Mouse (Mus musculus): ENCODE results near the gene Zfp184. TPM values are rescaled to one million over a fixed set of nuclear protein-coding genes. Genes with fewer than 3 reads are reported as not detected.

The Zfp184 gene
- total RNA-seq, 1 experiment from 2014 or later: 2.6 TPM

DNA sequence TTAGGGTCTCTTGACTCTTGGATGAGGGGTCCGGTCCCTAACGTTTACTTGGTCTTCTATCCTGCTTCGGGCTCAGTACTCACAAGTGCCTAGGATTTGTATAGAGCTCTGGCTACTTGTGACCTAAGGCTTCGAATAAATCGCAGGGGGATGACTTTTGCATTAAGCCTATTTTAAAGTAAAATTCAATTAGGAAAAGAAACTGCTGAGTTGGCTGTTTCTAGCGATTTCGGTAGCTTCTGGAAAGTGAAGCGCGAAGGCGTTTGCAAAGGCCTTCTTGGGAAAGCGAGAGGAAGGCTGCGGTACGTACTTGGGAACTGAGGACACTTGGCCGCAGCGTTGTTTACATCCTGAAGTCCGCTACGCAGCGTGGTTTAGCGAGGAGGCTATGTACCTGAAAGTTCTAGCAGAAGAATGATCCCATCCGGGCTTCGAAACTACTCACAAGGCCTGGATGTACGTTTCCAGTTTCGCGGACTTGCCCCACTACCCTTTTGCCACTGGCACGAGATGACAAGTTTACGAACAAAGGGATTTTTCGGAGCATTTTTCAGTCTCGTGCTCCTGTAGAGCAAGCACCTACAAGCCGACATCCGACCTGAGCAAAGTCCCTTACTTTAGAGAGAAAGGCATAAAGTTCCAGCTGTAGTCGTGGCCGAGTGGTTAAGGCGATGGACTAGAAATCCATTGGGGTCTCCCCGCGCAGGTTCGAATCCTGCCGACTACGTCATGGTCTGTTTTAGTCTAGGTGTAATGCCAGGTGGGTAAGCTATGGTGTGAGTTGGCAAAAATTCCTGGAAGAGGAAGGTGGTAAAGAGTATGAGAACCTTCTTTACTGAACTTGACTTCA, 26.1 kb upstream of the Zfp184 start:
- ATAC-seq (ENCODE audit: extremely low read depth, insufficient number of reproducible peaks, low FRiP score, poor library complexity, severe bottlenecking): peak; percentile 24; the same call in 1 of the 2 replicates

DNA sequence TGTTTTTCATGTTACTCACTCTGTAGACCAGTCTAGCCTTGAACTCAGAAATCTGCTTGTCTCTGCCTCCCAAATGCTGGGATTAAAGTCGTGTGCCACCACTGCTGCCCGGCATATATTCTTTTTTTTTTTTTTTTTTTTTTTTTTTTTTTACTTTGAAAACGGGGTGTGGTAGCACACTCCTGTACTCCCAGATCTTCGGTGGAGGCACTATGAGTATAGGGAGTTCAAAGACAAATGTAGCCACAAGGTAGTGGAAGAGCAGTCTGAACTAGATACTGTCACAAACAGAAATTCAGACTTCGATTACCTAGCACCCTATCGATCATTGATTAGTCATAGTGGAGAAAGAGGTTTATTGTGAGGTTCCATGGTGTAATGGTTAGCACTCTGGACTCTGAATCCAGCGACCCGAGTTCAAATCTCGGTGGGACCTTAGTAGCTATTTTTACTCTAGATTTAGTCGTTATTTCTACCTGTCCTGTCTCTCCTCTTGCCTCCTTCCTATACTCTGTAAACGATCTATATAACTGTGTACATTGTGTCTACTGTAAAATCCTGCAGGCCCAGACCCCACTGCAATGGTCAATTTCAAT, 25.0 kb upstream of the Zfp184 start:
- no peak for ATAC-seq (ENCODE audit: extremely low read depth, insufficient number of reproducible peaks, low FRiP score, poor library complexity, severe bottlenecking)

DNA sequence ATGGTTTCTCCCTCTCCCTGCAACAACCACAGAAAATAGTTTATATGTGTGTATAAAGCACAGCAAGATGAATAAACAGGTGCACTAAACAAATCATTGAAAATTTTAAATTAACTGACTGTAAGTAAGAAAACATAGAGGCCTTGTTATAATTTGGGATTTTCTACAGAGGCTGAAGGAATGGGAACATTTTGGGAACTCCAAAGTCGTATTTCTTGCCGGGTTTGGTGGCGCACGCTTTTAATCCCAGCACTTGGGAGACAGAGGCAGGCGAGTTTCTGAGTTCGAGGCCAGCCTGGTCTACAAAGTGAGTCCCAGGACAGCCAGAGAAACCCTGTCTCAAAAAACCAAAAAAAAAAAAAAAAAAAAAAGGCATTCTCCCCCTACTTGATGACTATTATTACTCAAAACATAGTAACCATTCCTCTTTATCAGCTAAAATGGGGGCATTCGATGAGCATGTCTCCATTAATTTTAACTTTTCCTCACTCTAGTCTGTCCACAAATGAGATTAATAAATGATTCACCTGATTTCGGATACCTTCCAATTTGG, 24.1 kb upstream of the Zfp184 start:
- ATAC-seq (ENCODE audit: extremely low read depth, insufficient number of reproducible peaks, low FRiP score, poor library complexity, severe bottlenecking): no peak

GRCm38 (mm10) chr13:21923417-21923816, 21.5 kb upstream of the Zfp184 start:
- ATAC-seq (ENCODE audit: extremely low read depth, insufficient number of reproducible peaks, low FRiP score, poor library complexity, severe bottlenecking): no peak

- no peak for ATAC-seq (ENCODE audit: extremely low read depth, insufficient number of reproducible peaks, low FRiP score, poor library complexity, severe bottlenecking)
Observed at GRCm38 (mm10) chr13:21924734-21925335, 20.1 kb upstream of the Zfp184 start.

- ATAC-seq (ENCODE audit: extremely low read depth, insufficient number of reproducible peaks, low FRiP score, poor library complexity, severe bottlenecking): no peak
Observed at GRCm38 (mm10) chr13:21930981-21931380, 13.9 kb upstream of the Zfp184 start.

DNA sequence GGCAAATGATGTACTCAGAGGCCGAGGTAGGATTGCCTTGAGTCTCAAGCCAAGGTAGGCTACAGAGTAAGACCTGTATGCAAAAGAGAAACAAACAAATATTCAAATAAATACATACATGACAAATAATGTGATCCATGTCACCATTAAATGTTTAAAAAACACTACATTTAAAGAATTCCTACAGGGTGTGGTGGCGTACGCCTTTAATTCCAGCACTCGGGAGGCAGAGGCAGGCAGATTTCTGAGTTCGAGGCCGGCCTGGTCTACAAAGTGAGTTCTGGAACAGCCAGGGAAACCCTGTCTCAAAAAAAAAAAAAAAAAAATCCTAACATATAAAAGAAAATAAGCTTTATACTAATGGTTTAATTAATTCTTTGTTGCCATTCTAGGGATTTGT, 13.2 kb upstream of the Zfp184 start:
- no peak for ATAC-seq (ENCODE audit: extremely low read depth, insufficient number of reproducible peaks, low FRiP score, poor library complexity, severe bottlenecking)

DNA sequence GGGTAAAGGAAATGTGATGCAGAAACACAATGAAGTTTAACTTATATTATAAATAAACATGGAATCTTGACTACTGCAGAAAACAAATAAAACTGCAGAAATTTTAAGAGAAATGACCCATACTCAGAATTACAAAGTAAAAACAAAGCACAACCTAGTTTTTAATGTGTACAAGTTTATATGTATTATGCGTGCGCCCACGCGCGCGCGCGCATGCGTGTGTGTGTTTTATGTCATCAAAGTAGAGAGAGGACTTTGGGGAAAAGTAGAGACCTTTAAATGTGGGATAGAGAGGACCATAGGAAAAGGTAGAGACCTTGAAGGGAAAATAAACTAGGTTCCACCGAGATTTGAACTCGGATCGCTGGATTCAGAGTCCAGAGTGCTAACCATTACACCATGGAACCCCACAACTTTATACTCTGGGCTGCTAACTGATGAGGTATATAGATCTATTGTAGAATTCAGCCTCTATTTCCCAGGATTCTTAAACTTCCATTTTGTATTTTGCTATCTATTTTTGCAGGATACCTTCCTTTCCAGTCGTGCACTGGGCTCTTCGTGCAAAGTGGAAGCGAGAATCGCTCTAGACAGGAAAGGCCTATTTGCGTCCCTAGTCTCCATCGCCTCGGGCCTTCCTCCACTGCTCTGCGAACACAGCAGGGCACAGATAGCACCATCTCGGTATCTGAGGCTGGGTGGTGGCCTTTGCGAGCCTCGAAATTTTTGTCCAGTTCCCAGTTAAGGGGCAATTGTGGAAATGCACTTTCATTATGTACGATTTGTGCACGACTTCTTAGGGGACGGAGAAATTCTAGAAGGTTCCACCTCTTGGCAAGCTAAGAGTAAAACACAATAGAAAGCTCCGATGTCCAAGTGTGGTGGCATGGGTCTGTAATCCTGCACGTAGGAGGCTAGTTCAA, 11.0 kb upstream of the Zfp184 start:
- ATAC-seq (ENCODE audit: extremely low read depth, insufficient number of reproducible peaks, low FRiP score, poor library complexity, severe bottlenecking): no peak

- ATAC-seq (ENCODE audit: extremely low read depth, insufficient number of reproducible peaks, low FRiP score, poor library complexity, severe bottlenecking): peak; percentile 31; the same call in 1 of the 2 replicates
Observed at GRCm38 (mm10) chr13:21934982-21935791, 9.7 kb upstream of the Zfp184 start.

DNA sequence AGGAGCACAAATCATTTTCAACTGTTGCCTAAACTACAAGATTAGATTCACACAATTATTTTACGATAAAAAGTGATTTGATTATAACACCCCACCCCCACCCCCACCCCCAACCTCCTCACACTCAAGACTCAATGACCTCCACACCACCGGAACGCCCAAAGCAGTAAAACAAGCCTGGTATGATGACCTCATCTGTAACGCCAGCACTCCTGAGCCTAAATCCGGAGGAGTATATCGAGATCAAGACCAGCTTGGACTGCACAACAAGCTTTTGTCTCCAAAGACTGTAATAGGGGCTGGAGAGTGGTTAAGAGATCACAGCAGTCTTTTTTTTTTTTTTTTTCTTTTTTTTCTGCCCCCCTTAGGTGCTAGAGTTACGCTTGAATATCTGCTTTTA, 9.1 kb upstream of the Zfp184 start:
- no peak for ATAC-seq (ENCODE audit: extremely low read depth, insufficient number of reproducible peaks, low FRiP score, poor library complexity, severe bottlenecking)

- no peak for ATAC-seq (ENCODE audit: extremely low read depth, insufficient number of reproducible peaks, low FRiP score, poor library complexity, severe bottlenecking)
Observed at GRCm38 (mm10) chr13:21936968-21937367, 7.9 kb upstream of the Zfp184 start.

DNA sequence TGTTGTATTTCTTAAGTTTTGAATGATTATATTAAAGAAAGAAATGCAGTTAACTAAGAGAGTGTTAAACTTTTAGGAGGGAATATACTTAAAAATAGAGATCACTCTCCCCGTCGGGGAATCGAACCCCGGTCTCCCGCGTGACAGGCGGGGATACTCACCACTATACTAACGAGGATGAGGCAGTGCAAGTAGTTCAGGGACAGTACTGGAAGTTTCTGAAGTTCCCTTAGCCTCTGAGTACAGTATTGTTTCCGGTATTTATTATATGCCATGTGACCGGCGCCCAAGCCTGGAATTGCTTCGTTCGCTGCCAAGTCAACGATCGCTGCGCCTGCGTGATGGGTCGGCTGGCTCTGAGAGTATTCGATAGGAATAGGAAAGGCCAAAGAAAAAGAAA, 4.7 kb upstream of the Zfp184 start:
- ATAC-seq (ENCODE audit: extremely low read depth, insufficient number of reproducible peaks, low FRiP score, poor library complexity, severe bottlenecking): peak; percentile 43; the same call in 1 of the 2 replicates

GRCm38 (mm10) chr13:21940811-21941321, 4.0 kb upstream of the Zfp184 start:
- 0 out of 2 replicates have a peak, but pooled peaks have one; percentile 10 for ATAC-seq (ENCODE audit: extremely low read depth, insufficient number of reproducible peaks, low FRiP score, poor library complexity, severe bottlenecking)

- ATAC-seq (ENCODE audit: extremely low read depth, insufficient number of reproducible peaks, low FRiP score, poor library complexity, severe bottlenecking): no peak
Observed at GRCm38 (mm10) chr13:21943644-21944043, 1.2 kb upstream of the Zfp184 start.

GRCm38 (mm10) chr13:21944592-21944925, 335 bp upstream of the Zfp184 start:
- peak; percentile 14; the same call in 1 of the 2 replicates for ATAC-seq (ENCODE audit: extremely low read depth, insufficient number of reproducible peaks, low FRiP score, poor library complexity, severe bottlenecking)

GRCm38 (mm10) chr13:21969269-21969668, 24.4 kb downstream of the Zfp184 start:
- ATAC-seq (ENCODE audit: extremely low read depth, insufficient number of reproducible peaks, low FRiP score, poor library complexity, severe bottlenecking): no peak

GRCm38 (mm10) chr13:21969816-21970215, 24.9 kb downstream of the Zfp184 start:
- no peak for ATAC-seq (ENCODE audit: extremely low read depth, insufficient number of reproducible peaks, low FRiP score, poor library complexity, severe bottlenecking)

GRCm38 (mm10) chr13:21971641-21972040, 26.7 kb downstream of the Zfp184 start:
- no peak for ATAC-seq (ENCODE audit: extremely low read depth, insufficient number of reproducible peaks, low FRiP score, poor library complexity, severe bottlenecking)

All from neutrophil, adult 5-6 weeks (primary cell).